Mouse (Mus musculus) mouse embryonic stem cell (cell line): ENCODE results near the gene Yju2.

ENCODE experiments used
- in situ Hi-C, 2 experiments: fragments of 300-500 bp; cut with MboI; formaldehyde crosslinking; loops; 1 replicate in 1 of 2; 3 replicates in 1 of 2; pipeline ENCODE4 v1.14.3; 2019 to 2020; ENCODE audit warnings: low sequenced_read_pairs in 2 of 2, low pct_unique_long_range_greater_than_20kb in 1 of 2, mixed read lengths in 1 of 2; ENCODE audit not compliant: unreplicated experiment in 1 of 2

Yju2 gene

DNA sequence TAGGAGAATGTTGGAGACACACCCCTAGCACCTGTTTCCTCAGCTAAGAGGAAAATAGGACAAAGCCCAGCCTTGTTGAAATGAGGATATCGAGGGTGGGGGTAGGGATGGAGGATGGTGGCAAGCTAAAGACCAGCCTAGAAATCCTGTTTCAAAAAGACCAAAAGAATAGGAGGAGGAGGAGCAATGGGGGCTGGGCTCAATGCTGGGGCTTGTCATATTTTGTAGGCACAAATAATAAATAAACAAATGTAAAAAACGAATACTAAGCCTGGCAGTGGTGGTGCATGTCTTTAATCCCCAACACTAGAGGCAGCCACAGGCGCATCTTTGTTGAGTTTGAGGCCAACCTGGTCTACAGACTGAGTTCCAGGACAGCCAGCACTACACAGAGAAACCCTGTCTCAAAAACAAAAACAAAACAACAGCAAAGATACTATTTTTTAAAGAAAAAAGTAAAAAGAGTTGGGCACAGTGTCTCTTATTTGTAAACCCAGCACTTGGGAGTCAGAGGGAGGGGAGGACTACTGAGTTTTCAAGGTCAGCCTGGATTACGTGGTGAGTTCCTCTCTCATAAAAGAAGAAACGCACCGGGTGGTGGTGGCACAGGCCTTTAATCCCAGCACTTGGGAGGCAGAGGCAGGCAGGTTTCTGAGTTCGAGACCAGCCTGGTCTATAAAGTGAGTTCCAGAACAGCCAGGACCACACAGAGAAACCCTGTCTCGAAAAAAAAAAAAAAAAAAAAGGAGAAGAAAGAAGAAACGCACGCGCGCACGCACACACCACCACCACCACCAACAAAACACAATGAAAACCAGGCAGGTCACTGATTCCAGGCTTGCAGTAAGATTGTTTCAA is 944 bp upstream of the Yju2 start:
- in situ Hi-C loops: no loop called here

DNA sequence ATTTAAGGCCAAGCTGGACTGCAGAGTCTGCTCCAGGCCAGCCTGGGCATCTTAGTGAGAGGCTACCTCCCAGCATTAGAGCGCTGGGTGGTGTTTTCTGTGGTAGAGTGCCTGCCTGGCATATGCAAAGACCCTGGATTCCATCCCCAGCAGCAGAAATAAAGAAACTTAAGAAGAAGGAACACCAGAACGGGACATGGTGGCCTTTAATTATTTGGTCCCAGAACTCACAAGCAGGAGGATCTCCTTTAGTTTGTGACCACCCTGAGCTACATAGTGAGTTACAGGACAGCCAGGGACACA is 364 bp upstream of the Yju2 start:
- in situ Hi-C loops: no loop called here

DNA sequence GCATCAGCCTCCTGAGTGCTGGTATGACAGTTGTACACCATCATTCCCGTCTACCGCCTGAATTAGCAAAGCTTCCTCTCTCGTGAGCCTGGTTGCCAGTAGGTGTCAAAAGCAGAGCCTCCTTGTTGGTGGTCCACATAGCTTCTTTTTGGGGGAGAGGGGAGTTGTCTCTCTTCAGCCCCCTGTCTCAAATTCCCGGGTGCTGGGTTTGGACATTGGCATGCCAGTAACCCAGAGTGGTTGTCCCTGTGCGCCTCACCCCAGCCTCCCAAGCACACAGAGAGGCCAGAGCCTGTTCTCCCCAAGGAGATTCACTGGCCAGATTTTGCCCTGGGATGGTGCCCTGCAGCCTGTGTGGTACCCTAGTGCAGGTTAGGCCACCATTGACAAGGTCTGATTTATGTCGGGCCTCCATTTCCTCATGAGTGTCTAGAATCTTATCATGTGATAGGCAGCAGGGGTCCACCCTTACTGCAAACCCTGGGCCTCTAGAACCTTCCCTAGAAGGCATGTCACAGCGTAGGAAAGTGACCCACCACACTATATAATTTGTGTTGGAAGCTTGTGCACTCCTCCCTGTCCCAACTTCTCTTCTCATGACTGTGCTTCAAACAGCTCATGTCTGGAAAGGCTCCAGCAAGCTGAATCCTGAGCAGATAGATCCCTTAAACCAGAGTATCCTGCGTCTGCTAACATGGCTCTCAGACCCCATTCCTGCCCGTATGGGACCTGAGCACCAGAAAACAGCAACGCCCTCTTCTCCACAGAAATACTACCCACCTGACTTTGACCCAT is 1.2 kb downstream of the Yju2 start:
- in situ Hi-C loops: no loop called here

DNA sequence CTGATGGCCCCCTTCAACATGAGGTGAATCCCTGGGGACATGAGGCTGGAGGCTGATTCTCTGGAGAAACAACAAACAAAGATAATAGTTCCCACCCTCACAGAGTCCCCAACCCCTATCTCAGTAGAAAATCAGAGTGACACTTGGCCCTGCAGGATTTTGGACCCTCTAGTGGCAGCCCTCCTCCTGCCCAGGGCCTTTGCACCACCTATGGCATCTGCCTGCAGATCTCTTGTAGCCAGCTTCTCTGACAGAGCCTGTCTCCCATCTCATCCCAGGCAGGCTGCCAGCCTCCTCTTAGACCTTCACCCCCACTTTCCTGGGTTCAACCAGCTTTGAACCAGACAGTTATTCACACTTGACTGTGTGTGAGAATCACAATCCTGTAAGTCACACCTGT is 1.9 kb downstream of the Yju2 start:
- in situ Hi-C loops: no loop called here

DNA sequence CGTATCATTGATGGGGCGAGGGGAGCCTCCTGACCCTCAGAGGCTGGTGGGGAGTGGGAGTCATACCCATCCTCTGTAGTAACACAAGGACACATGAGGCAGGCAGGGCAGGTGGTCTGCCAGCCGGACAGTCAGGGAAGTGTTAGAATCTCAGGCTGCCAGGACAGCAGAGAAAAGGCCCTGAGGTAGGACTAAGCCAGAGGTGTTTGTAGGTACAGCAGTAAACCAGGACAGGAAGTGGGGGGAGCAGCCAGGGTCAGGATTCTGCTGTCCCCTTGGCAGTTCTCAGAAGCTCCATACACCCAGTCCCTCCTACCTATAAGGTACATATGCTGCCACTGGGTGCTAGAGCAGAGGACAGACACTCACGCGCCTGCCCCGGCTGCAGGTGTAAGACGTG is 2.7 kb downstream of the Yju2 start:
- in situ Hi-C loops: no loop called here

DNA sequence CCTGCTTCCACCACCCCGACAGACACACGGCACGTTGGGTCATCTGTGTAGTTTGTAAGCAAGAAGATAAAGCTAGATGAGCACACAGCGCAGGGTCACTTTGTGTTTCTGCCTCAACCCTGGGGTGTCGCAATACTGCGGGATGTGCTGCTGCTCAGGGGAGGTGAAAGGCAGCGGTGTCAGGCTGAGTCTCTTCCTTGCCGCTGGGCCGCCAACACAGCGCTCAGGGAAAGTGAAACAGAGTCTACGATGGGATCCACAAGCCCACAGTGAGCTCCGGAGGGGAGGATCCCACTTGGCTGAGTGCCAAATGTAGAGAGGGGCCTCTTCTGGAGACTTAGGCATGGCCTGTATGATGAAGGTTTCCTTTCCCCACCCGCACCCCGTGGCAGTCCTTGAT is 4.3 kb downstream of the Yju2 start:
- in situ Hi-C loops: no loop called here

DNA sequence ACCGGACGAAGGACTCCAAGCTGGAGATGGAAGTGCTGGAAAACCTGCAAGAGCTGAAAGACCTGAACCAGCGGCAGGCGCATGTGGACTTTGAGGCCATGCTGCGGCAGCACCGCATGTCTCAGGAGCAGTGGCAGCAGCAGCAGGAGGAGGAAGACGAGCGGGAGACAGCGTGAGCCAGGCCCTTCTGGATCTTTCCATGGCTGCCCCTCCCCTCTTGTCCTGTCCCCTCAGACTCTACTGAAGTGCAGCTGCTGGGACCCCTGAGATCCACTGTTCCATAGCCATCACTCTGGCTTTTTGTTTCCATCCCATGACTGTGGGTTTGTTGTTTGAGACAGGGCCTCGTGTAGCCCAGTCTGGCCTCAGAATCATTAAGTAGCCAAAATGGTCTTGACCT is 5.6 kb downstream of the Yju2 start:
- in situ Hi-C loops: no loop called here

DNA sequence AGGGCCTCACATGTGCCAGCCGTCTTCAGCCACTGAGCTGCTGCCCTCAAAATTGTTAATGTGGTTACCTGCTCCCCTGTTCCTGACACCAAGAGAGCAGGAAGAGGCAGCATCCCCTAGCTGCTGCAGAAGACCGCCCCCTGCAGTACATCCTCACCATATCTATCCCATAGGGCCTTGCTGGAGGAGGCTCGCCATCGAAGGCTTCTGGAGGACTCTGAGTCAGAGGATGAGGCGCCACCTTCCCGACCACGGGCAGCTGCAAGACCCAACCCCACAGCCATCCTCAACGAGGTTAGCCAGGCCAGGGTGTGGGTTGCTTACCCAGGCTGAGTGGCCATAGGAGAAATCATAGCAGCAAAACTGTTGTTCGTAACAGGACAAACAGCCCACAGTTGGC is 6.1 kb downstream of the Yju2 start:
- in situ Hi-C loops: no loop called here

DNA sequence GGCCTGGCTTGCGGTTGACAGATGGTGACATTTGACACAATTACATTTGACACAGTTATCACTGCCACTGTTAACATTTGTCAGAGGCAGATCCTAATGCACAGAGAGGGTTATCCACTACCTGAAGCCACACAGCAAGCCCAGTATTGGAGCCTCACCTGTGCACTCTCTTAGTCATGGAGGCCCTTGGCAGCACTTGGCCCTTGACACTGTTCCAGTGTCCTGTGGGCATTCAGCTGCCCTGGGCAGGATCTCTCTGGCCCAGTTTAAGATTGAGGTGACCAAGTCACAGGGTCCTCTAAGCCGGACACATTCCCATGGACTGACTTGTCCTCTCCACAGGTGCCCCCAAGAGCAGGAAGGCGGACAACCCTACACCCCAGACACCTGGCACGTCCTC is 8.3 kb downstream of the Yju2 start:
- in situ Hi-C loops: no loop called here

DNA sequence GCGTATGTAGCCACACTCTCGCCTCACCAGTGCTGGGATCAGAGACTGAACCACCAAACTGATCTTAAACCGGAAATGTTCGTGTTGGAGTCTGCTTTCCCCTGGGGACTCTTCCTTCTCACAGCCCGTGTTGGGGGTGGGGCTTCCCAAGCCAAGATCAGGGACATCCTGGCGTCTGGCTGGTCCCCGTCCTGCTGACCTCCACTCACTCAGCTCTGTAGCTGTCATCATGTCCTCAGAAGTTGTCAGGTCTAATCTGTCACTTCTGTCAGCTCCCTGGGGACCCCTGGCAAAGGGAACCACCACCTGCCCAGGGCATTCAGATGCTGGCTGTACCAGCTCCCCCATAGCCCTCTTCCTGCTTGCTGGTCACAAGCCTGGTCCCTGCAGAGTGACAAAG is 9.3 kb downstream of the Yju2 start:
- in situ Hi-C loops: no loop called here

DNA sequence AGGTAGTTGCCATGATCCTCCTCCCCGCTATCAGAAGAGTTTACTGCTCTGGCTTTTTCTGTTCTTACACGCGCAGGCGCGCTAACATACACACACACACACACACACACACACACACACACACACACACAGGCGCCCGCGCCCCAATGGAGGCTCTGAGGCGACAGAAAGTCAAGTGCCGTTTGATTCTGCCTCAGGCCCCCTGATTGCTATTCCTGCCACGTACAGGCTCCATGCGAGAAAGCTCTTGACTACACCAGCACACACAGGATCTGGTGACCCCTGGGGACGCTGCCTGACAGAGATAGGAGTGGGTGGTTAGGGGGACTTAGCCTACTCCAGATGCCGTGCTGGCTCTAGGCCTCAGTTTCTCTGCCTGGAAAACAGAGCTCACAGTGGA is 10.7 kb downstream of the Yju2 start:
- in situ Hi-C loops: no loop called here

DNA sequence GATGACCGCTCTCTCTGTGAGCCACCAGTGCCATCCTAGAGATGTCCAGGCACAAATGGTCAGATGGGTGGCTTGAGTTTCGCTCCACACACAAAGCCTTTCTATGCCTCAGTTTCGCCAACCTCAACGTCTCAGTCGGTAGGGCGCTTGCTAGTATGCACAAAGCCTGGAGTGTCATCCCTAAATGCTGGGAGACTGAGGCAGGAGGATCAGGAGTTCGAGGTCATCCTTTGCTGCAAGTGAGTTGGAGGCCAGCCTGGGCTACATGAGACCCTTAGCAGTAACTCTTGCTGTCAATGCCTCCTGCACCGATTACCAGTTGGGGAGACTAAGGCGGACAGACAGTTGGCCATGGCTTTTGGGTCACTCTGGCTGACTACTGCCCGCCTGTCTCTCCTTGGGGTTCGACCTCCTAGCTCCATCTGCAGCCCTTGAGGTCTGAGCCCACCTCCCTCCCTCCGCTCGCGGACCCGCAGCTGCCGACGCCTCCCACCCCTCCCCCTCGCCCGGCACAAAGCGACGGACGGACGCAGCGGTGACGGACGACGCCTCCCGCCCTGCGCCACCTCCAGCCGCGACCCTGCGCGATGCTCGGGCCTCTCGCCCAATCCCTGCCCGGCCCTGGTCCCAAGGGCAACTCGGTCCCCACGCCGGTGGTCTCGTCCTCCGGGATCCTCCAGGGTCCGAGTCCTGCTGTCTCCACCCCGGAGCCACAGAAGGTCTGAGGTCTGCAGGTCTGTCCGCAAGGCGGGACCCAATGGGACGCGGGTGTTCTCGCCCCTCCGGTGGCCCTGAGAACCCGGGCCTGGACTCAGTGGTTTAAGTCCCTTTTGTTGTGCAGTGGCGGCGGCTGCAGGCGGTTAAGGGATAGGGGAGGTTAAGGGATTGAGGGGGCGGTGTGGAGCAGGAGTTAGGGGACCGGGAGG is 11.3 kb downstream of the Yju2 start, which contains the start of gene Shd:
Gene Shd (plus strand): TSS at position 502 of the 926 bp plus-strand sequence.
- in situ Hi-C loops: no loop called here

DNA sequence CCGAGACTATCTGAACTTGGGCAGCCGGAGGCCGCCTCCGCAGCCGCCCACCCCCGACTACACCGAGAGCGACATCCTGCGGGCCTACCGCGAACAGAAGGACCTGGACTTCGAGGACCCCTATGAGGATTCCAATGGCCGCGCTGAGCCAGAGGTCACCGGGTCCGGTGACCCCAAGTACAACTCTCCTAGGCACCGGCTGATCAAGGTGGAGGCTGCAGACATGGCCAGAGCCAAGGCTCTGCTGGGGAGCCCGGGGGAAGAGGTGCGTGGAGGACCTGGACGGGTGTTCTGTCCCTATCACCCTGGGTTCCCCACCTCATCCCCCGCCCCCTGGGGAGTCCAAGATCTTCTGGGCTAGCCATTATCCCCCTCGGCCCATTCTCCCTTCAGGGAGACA is 12.6 kb downstream of the Yju2 start:
- in situ Hi-C loops: no loop called here

DNA sequence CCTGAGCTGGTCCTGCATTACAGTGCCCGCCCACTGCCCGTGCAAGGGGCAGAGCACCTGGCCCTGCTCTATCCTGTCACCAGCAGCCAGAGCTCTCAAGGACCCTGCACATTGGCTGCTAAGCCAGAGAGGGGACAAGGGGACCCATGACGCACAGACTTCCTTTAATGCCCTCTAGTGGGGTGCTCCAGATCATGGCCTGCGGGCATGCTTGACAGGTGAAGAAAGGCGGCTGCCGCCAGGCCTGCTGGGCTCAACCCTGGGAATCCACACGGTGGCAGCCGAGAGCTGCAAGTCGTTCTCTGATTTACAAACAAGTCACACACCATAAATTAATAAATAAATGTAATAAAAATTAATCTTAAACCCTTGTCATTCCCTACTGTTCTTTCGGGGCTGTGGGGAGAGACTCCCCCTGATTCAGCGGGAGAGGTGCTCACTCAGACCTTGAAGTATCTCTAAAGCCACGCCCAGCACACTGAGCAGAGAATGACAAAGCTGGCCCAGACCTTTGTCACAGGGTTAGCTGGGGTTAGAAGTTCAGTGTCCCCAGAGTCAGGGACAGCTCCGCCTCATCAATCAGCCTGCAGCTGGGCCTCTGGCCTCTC is 17.5 kb downstream of the Yju2 start:
- in situ Hi-C loops: no loop called here

DNA sequence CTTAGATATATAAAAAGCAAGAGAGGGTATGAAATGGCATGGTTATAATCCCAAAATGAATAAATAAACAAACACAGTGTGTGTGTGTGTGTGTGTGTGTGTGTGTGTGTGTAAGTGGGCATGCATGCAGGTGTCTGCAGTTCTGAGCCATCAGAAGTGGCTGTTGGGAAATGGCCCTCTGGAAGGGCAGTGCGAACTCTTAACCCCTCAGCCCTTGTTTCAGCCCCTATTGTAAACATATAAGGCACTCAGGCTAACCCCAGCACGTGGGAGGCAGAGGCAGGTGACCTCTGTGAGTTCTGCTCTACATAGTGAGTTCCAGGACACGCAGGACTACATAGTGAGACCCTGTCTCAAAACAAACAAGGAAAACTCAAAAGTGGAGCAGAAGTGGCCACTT is 18.4 kb downstream of the Yju2 start:
- in situ Hi-C loops: no loop called here

DNA sequence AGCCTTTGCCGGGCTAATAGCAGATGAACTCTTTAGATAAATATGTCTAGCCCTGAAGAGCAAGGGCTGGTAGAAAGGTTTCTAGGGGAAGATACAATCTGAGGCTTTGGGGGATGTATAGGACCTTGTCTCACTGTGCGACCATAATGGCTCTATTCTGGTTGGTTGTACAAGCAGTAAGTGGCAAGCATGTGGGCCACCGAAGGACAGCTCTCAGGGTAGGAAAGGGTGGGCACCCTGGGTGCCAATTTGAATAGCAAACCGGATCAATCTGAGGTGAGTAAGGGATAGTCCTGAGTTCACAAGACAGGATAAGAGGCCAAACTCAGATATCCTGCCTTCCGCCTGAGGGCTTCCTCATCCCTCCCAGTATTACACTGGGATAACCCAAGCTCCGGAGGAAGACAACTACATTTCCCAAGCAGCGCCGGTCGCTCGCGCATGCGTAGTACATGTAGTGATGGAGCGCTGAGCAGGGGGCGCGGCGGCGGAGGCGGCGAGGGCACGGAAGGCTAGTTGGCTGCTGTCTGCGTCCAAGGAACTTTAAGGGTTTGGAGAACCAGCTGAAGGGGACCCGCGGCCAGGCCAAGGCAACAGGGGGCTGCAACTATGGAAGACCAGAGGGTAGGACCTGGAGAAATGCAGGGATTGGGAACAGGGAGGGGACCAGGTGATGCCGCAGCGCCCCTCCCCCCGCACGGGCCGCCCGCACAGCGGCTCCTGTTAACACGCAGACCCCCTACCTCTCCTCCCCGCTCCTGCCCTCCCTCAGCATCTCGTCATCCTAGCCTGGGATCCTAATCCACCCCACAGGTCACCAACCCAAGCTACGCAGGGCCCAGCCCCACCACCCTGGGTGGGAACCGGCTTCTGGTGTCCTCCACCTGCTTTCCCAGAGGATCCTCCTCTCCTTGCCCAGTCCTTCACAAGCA is 27.4 kb downstream of the Yju2 start, which contains the start of gene Fsd1:
Gene Fsd1 (plus strand): TSS at position 480 of the 932 bp plus-strand sequence.
- in situ Hi-C loops: no loop called here

DNA sequence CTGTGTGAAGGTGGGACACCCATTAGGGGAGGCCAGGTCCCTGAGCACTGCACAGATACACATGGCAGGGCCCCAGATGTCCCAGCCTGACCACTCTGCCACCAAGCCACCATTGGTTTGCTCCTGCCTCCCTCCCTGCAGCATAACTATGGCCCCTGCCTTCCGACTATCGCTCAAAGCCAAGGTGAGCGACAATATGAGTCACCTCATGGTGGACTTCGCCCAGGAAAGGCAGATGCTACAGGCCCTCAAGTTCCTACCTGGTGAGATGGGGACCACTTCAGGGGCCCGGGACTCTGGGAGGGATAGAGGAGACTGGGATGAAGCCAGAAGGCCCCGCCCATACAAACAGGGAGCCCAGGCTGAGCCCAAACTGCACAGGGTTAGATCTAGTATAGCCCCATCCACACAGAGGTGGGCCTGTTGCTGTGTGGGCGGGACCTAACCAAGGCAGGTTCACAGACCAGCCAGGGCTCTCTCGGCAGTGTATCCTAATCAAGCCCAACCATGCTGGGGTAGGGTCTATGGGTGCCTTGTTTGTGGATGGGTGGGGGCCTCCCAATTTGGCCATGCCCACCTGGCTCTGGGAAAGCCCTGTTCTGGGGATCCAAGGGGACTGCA is 31.5 kb downstream of the Yju2 start:
- in situ Hi-C loops: no loop called here
